Mouse (Mus musculus) erythroid progenitor cell, adult 5-6 weeks (primary cell): ENCODE measurements around the gene Klhl25. TPM values are rescaled to one million over a fixed set of nuclear protein-coding genes. Genes with fewer than 3 reads are reported as not detected.
"Not testable (repeated sequence)": the region's sequence is repeated elsewhere in the genome, so short reads cannot be mapped to it uniquely, and the experiment has no call there.

ENCODE experiments used
- ATAC-seq: replicated peaks from 2 replicates; pipeline ENCODE4 v1.8.0; 2016; ENCODE audit warnings: moderate number of reproducible peaks, mild to moderate bottlenecking, moderate TSS enrichment, inconsistent platforms; ENCODE audit not compliant: poor library complexity, low FRiP score, severe bottlenecking
- total RNA-seq, 2 experiments: library from RNA; stranded (forward) in 1 of 2; stranded (reverse) in 1 of 2; fragments of 150-400 nt in 1 of 2; fragments of 186-747, 209-891 nt in 1 of 2; gene quantifications; 2 replicates each; pipeline versions ENCODE4 v1.2.3 to v1.2.4; 2015 to 2017; ENCODE audit warnings: low replicate concordance in 2 of 2

Klhl25 gene
- total RNA-seq, 2 experiments from 2014 or later, result 28.1 to 41.9 TPM

GRCm38 (mm10) chr7:75917662-75918061 is 69.6 kb downstream of the Klhl25 start:
- no peak for ATAC-seq

GRCm38 (mm10) chr7:75919745-75920144 is 71.6 kb downstream of the Klhl25 start:
- not testable (repeated sequence) for ATAC-seq
